Mouse (Mus musculus): ENCODE measurements around the gene Hspa4l.
"Not testable (repeated sequence)": the region's sequence is repeated elsewhere in the genome, so short reads cannot be mapped to it uniquely, and the experiment has no call there.

Hspa4l gene

DNA sequence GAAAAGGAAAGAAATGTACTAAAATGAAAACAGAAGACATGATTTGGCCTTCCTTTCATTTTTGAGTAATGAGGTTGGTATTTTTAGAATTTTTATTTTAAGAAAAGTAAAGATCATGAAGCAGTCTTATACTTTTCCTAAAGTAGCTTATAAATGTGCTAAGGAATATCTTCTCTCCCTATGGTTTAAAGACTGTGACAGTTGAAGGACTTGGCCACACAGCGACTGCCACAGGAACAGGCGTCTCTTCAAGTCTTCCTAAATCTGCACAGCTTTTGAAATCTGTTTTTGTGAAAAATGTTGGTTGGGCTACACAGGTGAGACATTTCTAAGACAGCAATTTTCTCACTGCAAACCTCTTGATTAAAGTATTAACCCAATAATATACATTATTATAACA is 69.0 kb downstream of the Hspa4l start:
- DNase-seq (ENCODE audit: low read depth, low spot score) = no peak

- not testable (repeated sequence) for DNase-seq (ENCODE audit: low read depth, low spot score)
These were observed 101.2 kb downstream of the Hspa4l start for GRCm38 (mm10) chr3:40845521-40845920.
